Mouse (Mus musculus) megakaryocyte-erythroid progenitor cell, adult 5-6 weeks (primary cell): ENCODE results near the gene Scrn2. TPM values are rescaled to one million over a fixed set of nuclear protein-coding genes. Genes with fewer than 3 reads are reported as not detected.

Source experiments
- ATAC-seq: replicated peaks from 2 replicates; pipeline ENCODE4 v1.8.0; 2016; ENCODE audit warnings: mild to moderate bottlenecking, inconsistent platforms; ENCODE audit not compliant: severe bottlenecking, poor library complexity, low FRiP score, low TSS enrichment
- total RNA-seq, 2 experiments: library from RNA; stranded (forward) in 1 of 2; stranded (reverse) in 1 of 2; fragments of 200-1000, 215-1000 nt in 1 of 2; fragments of >200 nt in 1 of 2; fragmentation: Nextera tagmentation in 1 of 2; gene quantifications; 2 replicates each; pipeline ENCODE4 v1.2.3; 2014 to 2017

The Scrn2 gene
- total RNA-seq, 2 experiments from 2014 or later = 17.7 to 26.1 TPM

GRCm38 (mm10) chr11:97045861-97046260, 16.1 kb downstream of the Scrn2 start:
- no peak for ATAC-seq

GRCm38 (mm10) chr11:97048090-97048650, 18.4 kb downstream of the Scrn2 start:
- ATAC-seq = no peak

- ATAC-seq = no peak
Measured at GRCm38 (mm10) chr11:97049492-97050085, 19.9 kb downstream of the Scrn2 start.

DNA sequence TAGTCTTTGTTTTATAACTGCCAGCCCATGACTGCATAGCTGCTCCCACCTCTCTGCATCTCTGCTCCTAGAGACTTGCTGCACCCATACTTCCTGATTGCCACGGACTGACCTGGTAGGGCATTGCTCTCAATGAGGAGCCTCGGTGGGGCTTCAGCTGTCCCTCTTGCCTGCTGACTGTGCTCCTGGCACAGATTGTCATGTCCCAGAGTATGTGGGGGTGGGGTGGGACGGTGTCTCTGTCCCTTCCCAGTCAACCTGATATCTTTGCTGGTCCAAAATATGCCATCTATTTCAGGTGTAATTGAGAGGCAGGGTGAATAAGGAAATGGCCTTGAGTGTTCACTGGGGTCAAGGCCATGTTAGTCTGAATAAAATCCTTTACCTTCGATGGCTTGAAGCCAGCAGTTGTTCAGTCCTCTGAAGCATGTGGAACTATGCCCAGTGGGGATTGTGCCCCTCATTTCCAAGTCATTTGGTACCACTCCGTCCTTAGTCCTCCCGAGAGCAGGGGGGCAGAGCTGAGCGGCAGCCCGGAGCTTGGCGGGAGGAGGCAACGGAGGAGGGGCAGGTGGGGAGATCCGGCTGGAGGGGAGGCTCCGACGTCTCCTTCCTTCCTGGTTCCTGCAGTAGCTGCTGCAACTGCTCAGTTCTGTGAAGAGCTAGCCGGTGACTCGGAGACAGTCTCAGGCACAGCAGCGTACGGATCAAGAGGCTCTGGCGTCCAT, 20.6 kb downstream of the Scrn2 start, which contains the start of gene Osbpl7:
Gene Osbpl7 (plus strand): TSS at position 413 of the 728 bp plus-strand sequence.
- peak; percentile 53 for ATAC-seq

GRCm38 (mm10) chr11:97050944-97051586, 21.3 kb downstream of the Scrn2 start:
- ATAC-seq = peak; percentile 3

- peak; percentile 66 for ATAC-seq
Measured at GRCm38 (mm10) chr11:97052219-97052646, 22.5 kb downstream of the Scrn2 start.

- ATAC-seq = no peak
Measured at GRCm38 (mm10) chr11:97063274-97063920, 33.7 kb downstream of the Scrn2 start.

GRCm38 (mm10) chr11:97063921-97064295, 34.2 kb downstream of the Scrn2 start:
- 0 out of 2 replicates have a peak, but pooled peaks have one; percentile 40 for ATAC-seq

GRCm38 (mm10) chr11:97065538-97066295, 36.0 kb downstream of the Scrn2 start:
- ATAC-seq = no peak

GRCm38 (mm10) chr11:97066656-97067360, 37.1 kb downstream of the Scrn2 start:
- no peak for ATAC-seq

GRCm38 (mm10) chr11:97069333-97069732, 39.6 kb downstream of the Scrn2 start:
- no peak for ATAC-seq

- no peak for ATAC-seq
Measured at GRCm38 (mm10) chr11:97069770-97070169, 40.0 kb downstream of the Scrn2 start.

GRCm38 (mm10) chr11:97071129-97071528, 41.4 kb downstream of the Scrn2 start:
- ATAC-seq = no peak

DNA sequence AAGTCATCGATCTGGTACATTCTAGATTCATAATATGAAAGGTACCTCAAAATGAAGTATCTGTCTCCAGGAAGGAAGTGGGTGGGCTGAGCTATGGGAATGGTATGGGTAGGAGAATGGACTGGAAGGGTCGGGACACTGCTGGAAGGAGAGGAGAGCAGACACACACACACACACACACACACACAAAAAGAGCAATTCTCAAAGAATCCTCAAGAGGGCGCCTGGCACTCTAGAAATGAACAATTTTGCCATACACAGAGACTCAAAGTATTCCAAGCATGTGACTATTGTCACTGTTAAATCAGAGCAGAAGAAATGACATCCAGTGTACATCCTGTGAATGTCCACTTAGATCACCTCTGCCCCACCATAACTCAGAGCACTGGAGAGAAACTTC, 42.8 kb downstream of the Scrn2 start:
- peak; percentile 44 for ATAC-seq

DNA sequence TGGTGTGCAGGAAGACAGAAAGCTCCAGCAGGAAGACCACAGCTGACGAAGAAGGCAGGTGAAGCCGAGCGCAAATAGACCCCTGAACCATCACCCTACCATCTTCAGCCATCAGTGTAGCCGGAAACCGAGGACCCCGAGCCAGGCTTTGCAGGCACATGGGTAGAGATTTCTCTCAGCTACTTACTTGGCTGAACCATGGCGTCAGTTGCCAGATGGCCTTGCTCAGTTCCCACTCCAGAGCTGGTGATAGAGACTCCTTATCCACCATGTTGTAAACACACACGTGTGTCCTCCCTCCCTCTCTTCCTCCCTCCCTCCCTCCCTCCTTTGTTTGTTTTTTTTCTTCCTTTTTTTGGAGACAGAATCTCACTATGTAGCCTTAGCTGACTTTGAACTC, 44.5 kb downstream of the Scrn2 start:
- no peak for ATAC-seq

DNA sequence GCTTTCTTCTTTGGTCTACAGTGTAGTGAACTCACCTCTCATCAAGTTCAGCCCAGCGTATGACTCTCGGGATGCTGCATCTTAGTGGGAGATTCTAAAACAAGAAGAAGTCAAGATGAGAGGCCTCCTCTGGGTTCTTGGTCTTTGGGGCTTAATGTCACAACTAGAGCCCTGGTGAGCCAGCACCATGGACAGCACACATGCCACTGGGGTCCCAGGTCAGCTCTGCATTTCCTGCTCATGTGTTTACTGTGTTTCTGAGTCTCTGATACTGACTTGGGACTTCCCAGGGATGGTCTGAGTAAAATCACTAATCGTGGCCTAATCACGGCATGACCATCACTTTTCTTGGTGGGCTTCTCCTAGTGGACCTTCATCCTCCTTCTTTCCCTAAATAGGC, 49.0 kb downstream of the Scrn2 start:
- no peak for ATAC-seq

GRCm38 (mm10) chr11:97080291-97080690, 50.6 kb downstream of the Scrn2 start:
- ATAC-seq = no peak

DNA sequence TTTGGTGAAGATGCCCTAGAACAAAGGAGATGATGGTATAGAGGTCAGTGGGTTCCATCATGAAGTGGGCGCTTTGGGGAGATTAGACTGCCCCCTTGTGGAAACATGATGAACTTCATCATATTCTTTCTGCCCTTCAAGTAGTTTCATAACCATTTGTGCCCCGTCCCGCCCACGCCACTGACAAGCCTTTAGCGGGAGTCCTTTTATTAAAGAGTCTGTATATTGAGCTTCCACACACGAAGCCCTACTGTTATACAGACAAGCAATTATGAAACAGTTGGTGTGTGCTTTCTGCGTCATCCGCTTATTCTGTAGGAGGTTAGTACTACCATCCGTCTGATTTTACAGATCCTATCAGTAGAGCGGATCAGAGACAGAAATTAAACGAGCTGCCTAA, 53.2 kb downstream of the Scrn2 start:
- ATAC-seq = peak; percentile 37
